Mouse (Mus musculus) embryonic fibroblast, embryonic 13.5 days (primary cell): ENCODE measurements around the gene Hand1. TPM values are rescaled to one million over a fixed set of nuclear protein-coding genes. Genes with fewer than 3 reads are reported as not detected.
"Not testable (repeated sequence)": the region's sequence is repeated elsewhere in the genome, so short reads cannot be mapped to it uniquely, and the experiment has no call there.

Experiments
- H3K27ac ChIP-seq: 2 replicates; pipeline ENCODE4 v1.5.1; 2012; ENCODE audit warnings: low read length, control low read depth, inconsistent platforms; ENCODE audit not compliant: insufficient read depth
- H3K4me1 ChIP-seq: 2 replicates; pipeline ENCODE4 v1.6.1; 2011; ENCODE audit warnings: low read length; ENCODE audit not compliant: control insufficient read depth, insufficient read depth
- H3K4me3 ChIP-seq: 2 replicates; pipeline ENCODE4 v1.5.1; 2011; ENCODE audit warnings: mild to moderate bottlenecking, control low read depth, low read length; ENCODE audit not compliant: insufficient read depth
- CTCF ChIP-seq: IDR thresholded peaks from 2 replicates; pipeline ENCODE4 v1.5.1; 2011; ENCODE audit warnings: mild to moderate bottlenecking, control low read depth, low read length, moderate library complexity, borderline replicate concordance; ENCODE audit not compliant: insufficient read depth
- POLR2A ChIP-seq: IDR thresholded peaks from 2 replicates; pipeline ENCODE4 v1.6.1; 2011; ENCODE audit warnings: low read depth, mild to moderate bottlenecking, control low read depth, low read length, moderate library complexity
- polyA plus RNA-seq: library from polyadenylated mRNA; stranded (reverse); fragments of >200 nt; gene quantifications from 2 replicates; pipeline ENCODE4 v1.2.4, GENCODE M21; 2011; ENCODE audit warnings: low read depth; ENCODE audit not compliant: missing spikeins, insufficient read length

Hand1 gene
- polyA plus RNA-seq, 1 experiment = 0.53 TPM

GRCm38 (mm10) chr11:57835331-57835730, 2.7 kb upstream of the Hand1 start:
- no peak overlapping the region for H3K4me3 ChIP-seq
- TF ChIP-seq POLR2A = no peak
- no peak for TF ChIP-seq CTCF
- no peak overlapping the region for H3K27ac ChIP-seq
- no peaks in the 10 kb centered on the region for H3K4me1 ChIP-seq

- H3K4me1 ChIP-seq = no peaks in the 10 kb centered on the region
- H3K27ac ChIP-seq = no peak overlapping the region
- no peak overlapping the region for H3K4me3 ChIP-seq
- TF ChIP-seq CTCF (no peak), POLR2A (no peak)
Observed at GRCm38 (mm10) chr11:57834031-57834430, 1.4 kb upstream of the Hand1 start.

GRCm38 (mm10) chr11:57833296-57833977, 819 bp upstream of the Hand1 start:
- no peaks in the 10 kb centered on the region for H3K4me1 ChIP-seq
- TF ChIP-seq POLR2A (no peak), CTCF (no peak)
- no peak overlapping the region for H3K4me3 ChIP-seq
- no peak overlapping the region for H3K27ac ChIP-seq

GRCm38 (mm10) chr11:57831861-57832260, 757 bp downstream of the Hand1 start:
- no peak overlapping the region for H3K4me3 ChIP-seq
- no peaks in the 10 kb centered on the region for H3K4me1 ChIP-seq
- H3K27ac ChIP-seq = no peak overlapping the region
- TF ChIP-seq CTCF (no peak), POLR2A (no peak)

GRCm38 (mm10) chr11:57831281-57831781, 1.3 kb downstream of the Hand1 start:
- no peaks in the 10 kb centered on the region for H3K4me1 ChIP-seq
- H3K4me3 ChIP-seq = no peak overlapping the region
- no peak overlapping the region for H3K27ac ChIP-seq
- TF ChIP-seq POLR2A = no peak
- no peak for TF ChIP-seq CTCF

GRCm38 (mm10) chr11:57829871-57830775, 2.5 kb downstream of the Hand1 start:
- no peak overlapping the region for H3K27ac ChIP-seq

GRCm38 (mm10) chr11:57828955-57829870, 3.4 kb downstream of the Hand1 start:
- Histone ChIP-seq H3K4me3 (no peak overlapping the region), H3K4me1 (no peaks in the 10 kb centered on the region), H3K27ac (no peak overlapping the region)
- TF ChIP-seq POLR2A (no peak), CTCF (no peak)

More at GRCm38 (mm10) chr11:57829871-57830775, 2.5 kb downstream of the Hand1 start:
- H3K4me1 ChIP-seq = no peaks in the 10 kb centered on the region
- TF ChIP-seq POLR2A = no peak
- TF ChIP-seq CTCF = no peak
- H3K4me3 ChIP-seq = no peak overlapping the region

GRCm38 (mm10) chr11:57827915-57828545, 4.6 kb downstream of the Hand1 start:
- H3K4me1 ChIP-seq = no peaks in the 10 kb centered on the region
- TF ChIP-seq CTCF (no peak), POLR2A (no peak)

GRCm38 (mm10) chr11:57827048-57827914, 5.3 kb downstream of the Hand1 start:
- H3K27ac ChIP-seq = no peak overlapping the region
- TF ChIP-seq CTCF = no peak
- no peak for TF ChIP-seq POLR2A
- H3K4me3 ChIP-seq = no peak overlapping the region
- H3K4me1 ChIP-seq = no peaks in the 10 kb centered on the region

More at GRCm38 (mm10) chr11:57827915-57828545, 4.6 kb downstream of the Hand1 start:
- Histone ChIP-seq H3K27ac (no peak overlapping the region), H3K4me3 (0 out of 2 replicates have a peak overlapping the region, but pooled peaks have one; percentile 2)

- H3K27ac ChIP-seq, H3K4me3 ChIP-seq, H3K4me1 ChIP-seq: not testable (repeated sequence)
Observed at GRCm38 (mm10) chr11:57825234-57825633, 7.4 kb downstream of the Hand1 start.
